Mouse (Mus musculus) hindbrain, embryonic 12.5 days (tissue): ENCODE data around the gene Siae. TPM values are rescaled to one million over a fixed set of nuclear protein-coding genes. Genes with fewer than 3 reads are reported as not detected.

Experiments
- ATAC-seq: fragments of 200-750 bp; cut with Nextera tagmentation; 2 replicates; pipeline ENCODE4 v1.8.0; 2017; ENCODE audit warnings: moderate TSS enrichment; ENCODE audit not compliant: low FRiP score
- H3K27ac ChIP-seq: fragments of 300-500 bp; sonication (generic); 2 replicates; pipeline ENCODE4 v1.5.1; 2016; ENCODE audit warnings: mild to moderate bottlenecking
- H3K27me3 ChIP-seq: fragments of 300-500 bp; sonication (generic); 2 replicates; pipeline ENCODE4 v1.6.1; 2016; ENCODE audit warnings: mild to moderate bottlenecking
- H3K36me3 ChIP-seq: fragments of 300-500 bp; sonication (generic); 2 replicates; pipeline ENCODE4 v1.6.1; 2016; ENCODE audit warnings: mild to moderate bottlenecking
- H3K4me1 ChIP-seq: fragments of 300-500 bp; sonication (generic); 2 replicates; pipeline ENCODE4 v1.6.1; 2016
- H3K4me2 ChIP-seq: fragments of 300-500 bp; sonication (generic); replicated peaks from 2 replicates; pipeline ENCODE4 v1.6.1; 2016; ENCODE audit warnings: mild to moderate bottlenecking
- H3K4me3 ChIP-seq: fragments of 300-500 bp; sonication (generic); 2 replicates; pipeline ENCODE4 v1.5.1; 2016; ENCODE audit warnings: mild to moderate bottlenecking
- H3K9ac ChIP-seq: fragments of 300-500 bp; sonication (generic); 2 replicates; pipeline ENCODE4 v1.6.1; 2016; ENCODE audit warnings: mild to moderate bottlenecking, moderate library complexity
- H3K9me3 ChIP-seq: fragments of 300-500 bp; sonication (generic); replicated peaks from 2 replicates; pipeline ENCODE4 v1.6.1; 2016; ENCODE audit warnings: mild to moderate bottlenecking
- WGBS: fragments of 180-500 bp; shearing (Covaris S2); methylation state at CpG from one replicate; pipeline ENCODE4 v1.1.7; 2016; 5-methylcytosine and 5-hydroxymethylcytosine counted together
- polyA plus RNA-seq: library from polyadenylated mRNA; unstranded; fragments of >200 nt; fragmentation: Nextera tagmentation; extraction: Ambion mirVana; gene quantifications from 2 replicates; pipeline ENCODE4 v1.2.1, GENCODE M21; 2016

The Siae gene
- polyA plus RNA-seq, 1 experiment from 2014 or later = 9.4 TPM

DNA sequence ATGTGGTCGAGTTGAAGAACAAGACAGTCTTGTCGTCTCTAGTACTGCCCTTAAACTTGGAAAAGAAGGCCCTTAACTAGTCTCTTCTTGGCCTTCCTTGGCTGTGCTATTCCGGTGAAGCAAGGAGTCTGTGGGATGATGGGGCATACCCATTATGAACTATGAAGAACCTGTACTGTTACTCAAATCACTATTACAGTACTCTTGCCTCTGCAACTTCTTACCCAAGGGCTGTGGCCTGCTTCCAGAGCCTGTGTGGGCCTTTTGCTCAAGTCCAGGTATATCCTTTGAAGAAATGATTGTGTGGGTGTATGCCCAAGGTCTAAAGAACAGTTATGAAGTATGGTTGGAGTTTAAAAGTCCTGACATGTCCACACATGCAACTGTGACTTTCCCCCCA lies 114.8 kb downstream of the Siae start:
- H3K9ac ChIP-seq = no peak overlapping the region
- H3K9me3 ChIP-seq = no peaks in the 10 kb centered on the region
- H3K27me3 ChIP-seq = no peaks in the 10 kb centered on the region
- no peaks in the 10 kb centered on the region for H3K36me3 ChIP-seq
- H3K27ac ChIP-seq = no peak overlapping the region
- no peaks in the 10 kb centered on the region for H3K4me1 ChIP-seq
- ATAC-seq = no peak
- no peak overlapping the region for H3K4me2 ChIP-seq
- no peak overlapping the region for H3K4me3 ChIP-seq
- WGBS = 92% methylated on average over 3 of the region's 3 CpGs

DNA sequence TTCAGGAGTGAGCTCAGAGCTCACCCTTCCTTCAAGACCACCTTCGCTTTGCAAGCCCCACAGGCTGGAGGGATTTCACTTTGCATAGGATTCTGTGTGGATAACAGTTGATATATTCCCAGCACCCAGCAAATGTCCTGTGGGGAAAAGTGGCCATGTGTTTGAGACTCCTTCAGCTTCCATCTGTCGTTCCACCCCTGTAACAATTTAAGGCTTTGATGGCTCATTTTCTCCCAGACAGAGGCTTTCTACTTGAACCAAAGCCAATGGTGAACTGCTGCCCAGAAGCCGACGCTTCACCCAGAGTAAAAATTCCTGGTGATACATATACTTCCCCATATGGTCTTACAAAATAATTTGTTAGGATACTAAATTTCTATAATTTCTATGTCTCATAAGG lies 119.8 kb downstream of the Siae start:
- Histone ChIP-seq H3K27ac (no peak overlapping the region), H3K27me3 (no peaks in the 10 kb centered on the region), H3K9ac (no peak overlapping the region), H3K4me1 (no peaks in the 10 kb centered on the region), H3K36me3 (no peaks in the 10 kb centered on the region), H3K9me3 (no peaks in the 10 kb centered on the region), H3K4me3 (no peak overlapping the region), H3K4me2 (no peak overlapping the region)
- ATAC-seq = no peak
- WGBS = 89% methylated on average over 4 of the region's 4 CpGs

DNA sequence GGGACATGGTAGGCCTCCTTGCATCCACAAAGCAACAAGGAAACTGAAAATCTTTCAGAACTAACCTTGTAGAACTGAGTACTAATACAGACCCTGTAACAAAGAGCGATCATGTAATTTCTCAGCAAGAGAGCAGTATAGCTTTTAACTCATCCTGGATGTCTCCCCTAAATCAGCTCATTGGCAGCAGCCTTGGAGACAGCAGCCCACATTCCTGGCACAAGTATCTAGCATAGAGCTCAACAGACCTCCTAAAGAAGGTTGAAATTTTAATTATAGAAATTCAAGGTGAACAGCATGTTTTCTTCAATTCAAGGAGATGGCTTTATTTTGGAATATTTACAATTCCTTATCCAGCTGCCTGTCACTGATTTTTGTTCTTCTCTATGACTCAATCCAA lies 125.6 kb downstream of the Siae start:
- no peak overlapping the region for H3K4me3 ChIP-seq
- H3K9ac ChIP-seq = no peak overlapping the region
- H3K4me2 ChIP-seq = no peak overlapping the region
- no peaks in the 10 kb centered on the region for H3K27me3 ChIP-seq
- no peaks in the 10 kb centered on the region for H3K9me3 ChIP-seq
- no peak for ATAC-seq
- H3K36me3 ChIP-seq = no peaks in the 10 kb centered on the region
- no peak overlapping the region for H3K27ac ChIP-seq
- 93% methylated on average over 1 of the region's 1 CpGs for WGBS
- no peaks in the 10 kb centered on the region for H3K4me1 ChIP-seq

DNA sequence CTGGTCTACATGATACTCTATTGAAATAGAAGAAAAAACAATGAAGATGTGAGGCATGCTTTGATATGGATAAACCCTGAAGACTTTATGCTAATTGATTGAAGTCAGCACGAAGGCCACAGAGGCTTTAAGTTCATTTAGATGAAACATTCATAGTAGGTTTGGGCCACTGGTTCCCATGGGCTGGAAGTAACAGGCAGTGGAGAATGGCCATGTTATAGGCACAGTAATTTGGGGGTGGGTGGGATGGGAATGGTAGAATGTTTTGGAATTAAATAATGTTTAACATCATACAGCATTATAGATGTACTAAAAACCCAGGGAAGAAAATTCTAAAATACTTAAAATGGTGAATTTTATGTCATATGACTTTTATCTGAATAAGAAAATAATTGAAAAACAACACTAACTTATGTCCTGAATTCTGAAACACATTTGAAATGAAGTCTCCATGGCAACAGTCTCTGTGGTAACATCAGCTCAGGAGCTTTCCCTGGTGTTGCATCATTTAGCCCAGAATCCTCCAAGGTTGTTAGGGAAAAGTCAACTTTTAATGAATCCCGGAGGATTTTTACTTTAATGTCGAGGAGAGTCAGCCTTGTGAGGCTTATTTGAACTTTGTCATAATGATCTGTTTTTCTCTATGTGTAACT lies 131.9 kb downstream of the Siae start:
- H3K27me3 ChIP-seq = no peaks in the 10 kb centered on the region
- H3K4me3 ChIP-seq = no peak overlapping the region
- H3K27ac ChIP-seq = no peak overlapping the region
- no peak overlapping the region for H3K4me2 ChIP-seq
- WGBS = 77% methylated on average over 3 of the region's 3 CpGs
- H3K9me3 ChIP-seq = no peaks in the 10 kb centered on the region
- H3K36me3 ChIP-seq = no peaks in the 10 kb centered on the region
- ATAC-seq = no peak
- no peak overlapping the region for H3K9ac ChIP-seq
- no peaks in the 10 kb centered on the region for H3K4me1 ChIP-seq

DNA sequence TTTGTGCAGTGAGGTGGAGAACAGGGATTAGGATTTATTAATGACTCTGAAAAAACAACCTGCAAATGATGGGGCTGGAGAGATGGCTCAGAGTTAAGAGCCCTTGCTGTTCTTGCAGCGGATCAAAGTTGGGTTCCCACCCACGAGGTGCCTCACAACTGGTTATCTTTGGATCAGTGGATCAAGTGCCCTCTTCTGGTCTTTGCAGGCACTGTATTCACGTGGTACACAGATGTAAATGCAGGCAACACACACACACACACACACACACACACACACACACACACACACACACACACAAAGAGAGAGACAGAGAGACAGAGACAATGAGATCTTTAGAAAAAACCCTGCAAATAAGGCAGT lies 132.4 kb downstream of the Siae start:
- Histone ChIP-seq H3K4me2 (no peak overlapping the region), H3K4me1 (no peaks in the 10 kb centered on the region), H3K4me3 (no peak overlapping the region), H3K27me3 (no peaks in the 10 kb centered on the region), H3K9me3 (no peaks in the 10 kb centered on the region), H3K36me3 (no peaks in the 10 kb centered on the region), H3K9ac (no peak overlapping the region), H3K27ac (no peak overlapping the region)
- ATAC-seq = no peak
- WGBS = 43% methylated on average over 3 of the region's 3 CpGs

DNA sequence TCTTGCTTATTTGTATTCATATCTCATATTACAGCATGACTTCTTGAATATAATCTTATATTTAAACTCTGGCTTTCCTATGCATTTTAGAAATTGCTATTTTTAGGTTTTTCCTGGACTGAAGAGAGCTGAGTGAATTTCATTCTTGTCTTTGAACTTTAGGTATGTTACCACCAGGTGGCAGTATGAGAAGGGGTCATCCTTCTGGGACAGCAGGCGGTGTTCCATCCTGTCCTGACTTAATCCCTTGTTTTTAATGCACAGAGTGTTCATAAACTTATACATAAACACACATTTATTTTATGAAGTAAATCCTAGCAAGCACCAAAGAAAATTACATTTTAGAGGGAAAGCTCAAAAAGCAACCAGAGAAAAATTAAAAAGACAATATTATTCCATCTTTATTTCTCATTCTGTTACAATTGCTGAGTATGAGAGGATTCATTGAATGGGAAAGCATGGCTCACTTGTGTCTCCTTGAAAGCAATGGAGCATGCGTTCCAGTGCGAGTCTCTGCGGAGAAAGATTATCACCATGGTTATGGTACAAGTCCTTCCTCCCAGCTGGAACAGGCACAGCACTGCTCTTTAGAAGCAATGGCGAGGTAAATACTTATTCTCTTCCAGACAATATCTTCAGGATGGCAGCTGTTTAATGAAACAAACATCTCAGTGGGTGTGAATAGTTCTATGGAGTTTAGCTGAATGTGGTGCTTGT lies 134.6 kb downstream of the Siae start:
- Histone ChIP-seq H3K9ac (no peak overlapping the region), H3K27me3 (no peaks in the 10 kb centered on the region), H3K36me3 (no peaks in the 10 kb centered on the region), H3K4me2 (no peak overlapping the region), H3K4me3 (no peak overlapping the region), H3K9me3 (no peaks in the 10 kb centered on the region), H3K4me1 (no peaks in the 10 kb centered on the region), H3K27ac (no peak overlapping the region)
- 53% methylated on average over 5 of the region's 5 CpGs for WGBS
- no peak for ATAC-seq

Other genes starting within 250 kb of the Siae start
- gene Ccdc15, start 207.3 kb upstream of the Siae start, polyA plus RNA-seq = 8.2 and 10.5 TPM in 2 replicates
- 0.26 and 0.36 TPM in 2 replicates for gene Hepacam, start 188.3 kb upstream of the Siae start, polyA plus RNA-seq
- 8.0 and 12.0 TPM in 2 replicates for gene Robo4, start 153.8 kb upstream of the Siae start, polyA plus RNA-seq
- 155 and 187 TPM in 2 replicates for gene Robo3, start 122.5 kb upstream of the Siae start, polyA plus RNA-seq
- gene Msantd2, start 66.4 kb upstream of the Siae start, polyA plus RNA-seq = 50.7 TPM in 2 replicates
- 31.6 and 32.7 TPM in 2 replicates for gene Esam, start 27.6 kb upstream of the Siae start, polyA plus RNA-seq
- 0.53 and 1.0 TPM in 2 replicates for gene Vsig2, start 16.4 kb upstream of the Siae start, polyA plus RNA-seq
- gene Nrgn, start 2.8 kb upstream of the Siae start, polyA plus RNA-seq = 15.4 and 15.5 TPM in 2 replicates
- gene Spa17, start 58.0 kb downstream of the Siae start, polyA plus RNA-seq = 17.9 and 22.9 TPM in 2 replicates
- gene Tbrg1, start 101.6 kb downstream of the Siae start, polyA plus RNA-seq = 129 and 140 TPM in 2 replicates
- 0.79 and 3.0 TPM in 2 replicates for gene Panx3, start 113.5 kb downstream of the Siae start, polyA plus RNA-seq
- gene Olfr160, start 160.6 kb downstream of the Siae start, polyA plus RNA-seq = not detected in 2 replicates
- gene Olfr874, start 189.4 kb downstream of the Siae start, polyA plus RNA-seq = not detected in 2 replicates
- gene Olfr875, start 216.2 kb downstream of the Siae start, polyA plus RNA-seq = not detected in 2 replicates
- gene Olfr876, start 247.3 kb downstream of the Siae start, polyA plus RNA-seq = not detected in 2 replicates